Mouse (Mus musculus) olfactory bulb, adult 2 months (tissue): ENCODE measurements around the gene Calhm6.

Experiments used
- CTCF ChIP-seq: fragments of 200-500 bp; IDR thresholded peaks from 2 replicates; pipeline ENCODE4 v1.5.1; 2012; ENCODE audit warnings: low read depth, mild to moderate bottlenecking, low read length, moderate library complexity; ENCODE audit not compliant: insufficient read depth
- POLR2A ChIP-seq: fragments of 200-500 bp; IDR thresholded peaks from 2 replicates; pipeline ENCODE4 v1.6.1; 2012; ENCODE audit warnings: mild to moderate bottlenecking, low read depth, low read length, moderate library complexity; ENCODE audit not compliant: insufficient read depth

- TF ChIP-seq CTCF (no peak), POLR2A (no peak)
These were observed 22.0 kb upstream of the Calhm6 start for GRCm38 (mm10) chr10:34149772-34150171.
